Mouse (Mus musculus) ES-E14 (cell line): Measurements from ENCODE around the gene 1300017J02Rik.

Source experiments
- CHD2 ChIP-seq: IDR thresholded peaks from 2 replicates; pipeline ENCODE4 v1.6.1; 2014; ENCODE audit warnings: mild to moderate bottlenecking, low read depth, low read length, inconsistent platforms
- HCFC1 ChIP-seq: IDR thresholded peaks from 2 replicates; pipeline ENCODE4 v1.6.1; 2012; ENCODE audit warnings: low read length, inconsistent platforms, borderline replicate concordance; ENCODE audit not compliant: insufficient read depth
- MAFK ChIP-seq: IDR thresholded peaks from 2 replicates; pipeline ENCODE4 v1.6.1; 2014; ENCODE audit warnings: mild to moderate bottlenecking, low read depth, low read length, inconsistent platforms; ENCODE audit not compliant: insufficient read depth
- ZC3H11A ChIP-seq: IDR thresholded peaks from 2 replicates; pipeline ENCODE4 v1.6.1; 2012; ENCODE audit warnings: low read depth, mild to moderate bottlenecking, inconsistent platforms, low read length, borderline replicate concordance

- TF ChIP-seq MAFK (no peak), HCFC1 (no peak), CHD2 (no peak), ZC3H11A (no peak)
Observed at GRCm38 (mm10) chr9:103229037-103229867, 75.6 kb downstream of the 1300017J02Rik start.
